Mouse (Mus musculus): Measurements from ENCODE around the gene Mesp1.
"Not testable (repeated sequence)": the region's sequence is repeated elsewhere in the genome, so short reads cannot be mapped to it uniquely, and the experiment has no call there.

Mesp1 gene

DNA sequence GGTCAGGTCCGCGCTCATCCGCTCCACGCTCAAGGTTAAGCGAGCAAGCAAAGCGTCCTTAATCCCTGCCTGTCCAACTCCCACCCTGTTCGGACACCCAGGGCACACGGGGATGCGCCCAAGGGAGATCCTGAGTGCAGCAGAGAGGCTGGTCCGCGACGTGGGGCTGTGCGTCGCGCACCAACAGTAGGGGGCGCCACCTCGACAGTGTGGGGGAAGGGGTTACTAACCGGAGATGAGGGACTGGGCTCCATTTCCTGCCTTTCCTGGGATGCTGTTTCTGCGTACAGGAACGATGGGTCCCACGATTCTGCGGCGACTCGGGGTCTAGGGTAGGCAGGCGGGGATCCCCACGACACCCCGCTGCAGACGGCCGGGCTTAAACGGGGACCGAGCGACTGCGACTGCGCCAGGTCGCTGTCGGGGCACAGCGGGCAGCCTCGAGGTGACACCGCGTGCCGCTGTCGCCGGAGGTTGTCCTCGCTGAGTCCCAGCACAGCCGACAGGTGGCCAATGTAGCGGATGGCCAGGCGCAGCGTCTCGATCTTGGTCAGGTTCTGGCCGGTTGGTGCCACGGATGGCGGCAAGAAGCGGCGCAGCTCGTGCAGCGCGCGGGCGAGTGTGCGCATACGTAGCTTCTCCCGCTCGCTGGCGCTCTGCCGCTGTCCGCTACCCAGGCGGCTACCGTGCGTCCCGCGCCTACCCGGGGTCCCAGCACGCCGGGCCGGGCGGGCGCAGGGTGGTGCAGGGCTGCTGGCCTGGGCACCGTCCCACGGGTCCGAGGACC, 760 bp downstream of the Mesp1 start:
- no peak for DNase-seq (ENCODE audit: low read depth in 2 of 2, low spot score in 2 of 2)

DNA sequence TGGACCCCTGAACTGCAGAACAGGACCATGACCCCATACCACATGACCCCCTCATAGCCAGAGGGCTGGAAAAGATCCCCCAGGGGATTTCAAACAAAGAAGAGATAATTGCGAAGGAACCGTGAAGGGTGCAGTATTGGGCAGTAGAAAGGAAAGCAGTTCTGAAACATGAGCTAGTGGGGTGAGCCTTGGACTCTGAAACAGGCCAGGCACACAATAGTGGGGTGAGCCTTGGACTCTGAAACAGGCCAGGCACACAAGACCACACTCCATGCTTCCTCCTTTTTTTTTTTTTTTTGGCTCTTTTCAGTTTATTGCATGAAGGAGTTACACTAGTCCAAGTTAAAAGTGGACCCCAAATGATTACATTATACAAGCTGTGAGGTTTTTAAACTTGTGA, 3.8 kb downstream of the Mesp1 start:
- DNase-seq (ENCODE audit: low read depth in 2 of 2, low spot score in 2 of 2), result not testable (repeated sequence)

DNA sequence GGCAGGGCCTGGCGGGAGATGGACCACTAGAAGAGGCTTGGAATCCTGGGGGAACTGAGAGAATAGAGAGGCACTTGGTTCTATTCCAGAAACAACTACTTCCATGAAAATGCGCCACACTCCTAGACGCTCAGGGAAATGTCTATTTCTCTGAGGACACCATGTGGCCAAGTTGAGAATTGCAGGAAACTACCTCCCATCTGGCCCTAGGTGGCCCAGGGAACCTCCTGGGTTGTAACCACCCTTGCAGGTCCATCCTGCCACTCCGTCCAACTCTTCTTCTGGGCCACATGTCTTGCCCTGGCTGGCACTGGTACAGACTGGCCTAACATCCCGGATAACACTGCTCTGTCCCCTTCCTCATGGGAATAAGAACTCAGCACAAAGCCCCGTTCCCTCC, 7.3 kb downstream of the Mesp1 start:
- DNase-seq (ENCODE audit: low read depth in 2 of 2, low spot score in 2 of 2), result peak; percentile 18 to 45

DNA sequence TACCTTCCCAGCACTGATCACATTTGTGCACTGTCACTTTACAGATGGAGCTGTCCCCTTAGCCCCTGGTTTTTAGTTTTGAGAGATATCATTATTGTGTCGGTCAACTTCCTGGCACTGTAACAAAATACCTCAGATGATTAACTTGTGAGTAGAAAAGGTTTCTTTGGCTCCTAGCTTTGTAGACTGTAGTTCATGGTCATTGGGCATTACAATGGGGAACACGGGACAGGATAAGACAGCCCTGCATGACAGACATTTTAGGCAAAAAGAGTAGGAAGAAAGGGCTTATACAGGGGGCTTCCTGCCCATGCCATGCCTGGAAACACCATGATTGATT, 11.1 kb downstream of the Mesp1 start:
- DNase-seq (ENCODE audit: low read depth in 2 of 2, low spot score in 2 of 2), result no peak

DNA sequence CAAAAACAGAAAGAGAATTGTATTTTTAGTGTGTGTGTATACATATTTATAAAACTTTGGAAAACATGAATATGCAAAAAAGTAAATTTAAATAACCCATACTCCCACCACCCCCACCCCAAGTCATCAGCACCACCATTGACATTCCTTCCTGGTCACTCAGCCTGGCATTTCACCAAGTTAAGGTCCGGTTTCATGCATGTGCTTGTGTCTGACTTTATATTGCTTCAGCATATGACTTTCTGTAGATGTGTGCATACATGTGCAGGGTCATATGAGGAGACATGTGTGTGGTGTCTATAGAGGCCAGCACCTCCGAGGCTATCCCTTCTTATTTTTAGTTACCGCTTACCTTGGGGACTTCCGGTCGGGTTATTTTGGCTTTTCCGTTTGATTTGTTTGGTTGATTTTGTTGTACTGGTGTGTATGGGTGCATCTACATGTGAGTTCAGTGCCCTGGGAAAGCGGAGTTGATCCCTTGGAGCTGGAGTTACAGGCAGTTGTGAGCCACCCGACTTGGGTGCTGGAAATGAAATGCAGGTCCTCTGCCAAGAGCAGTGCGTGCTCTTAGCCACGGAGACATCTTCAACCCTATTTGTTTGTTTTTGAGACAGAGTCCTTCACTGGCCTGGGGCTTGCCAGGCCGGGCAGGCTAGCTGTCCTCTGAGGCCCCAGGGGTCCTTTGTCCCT, 11.6 kb downstream of the Mesp1 start:
- no peak for DNase-seq (ENCODE audit: low read depth in 2 of 2, low spot score in 2 of 2)

DNA sequence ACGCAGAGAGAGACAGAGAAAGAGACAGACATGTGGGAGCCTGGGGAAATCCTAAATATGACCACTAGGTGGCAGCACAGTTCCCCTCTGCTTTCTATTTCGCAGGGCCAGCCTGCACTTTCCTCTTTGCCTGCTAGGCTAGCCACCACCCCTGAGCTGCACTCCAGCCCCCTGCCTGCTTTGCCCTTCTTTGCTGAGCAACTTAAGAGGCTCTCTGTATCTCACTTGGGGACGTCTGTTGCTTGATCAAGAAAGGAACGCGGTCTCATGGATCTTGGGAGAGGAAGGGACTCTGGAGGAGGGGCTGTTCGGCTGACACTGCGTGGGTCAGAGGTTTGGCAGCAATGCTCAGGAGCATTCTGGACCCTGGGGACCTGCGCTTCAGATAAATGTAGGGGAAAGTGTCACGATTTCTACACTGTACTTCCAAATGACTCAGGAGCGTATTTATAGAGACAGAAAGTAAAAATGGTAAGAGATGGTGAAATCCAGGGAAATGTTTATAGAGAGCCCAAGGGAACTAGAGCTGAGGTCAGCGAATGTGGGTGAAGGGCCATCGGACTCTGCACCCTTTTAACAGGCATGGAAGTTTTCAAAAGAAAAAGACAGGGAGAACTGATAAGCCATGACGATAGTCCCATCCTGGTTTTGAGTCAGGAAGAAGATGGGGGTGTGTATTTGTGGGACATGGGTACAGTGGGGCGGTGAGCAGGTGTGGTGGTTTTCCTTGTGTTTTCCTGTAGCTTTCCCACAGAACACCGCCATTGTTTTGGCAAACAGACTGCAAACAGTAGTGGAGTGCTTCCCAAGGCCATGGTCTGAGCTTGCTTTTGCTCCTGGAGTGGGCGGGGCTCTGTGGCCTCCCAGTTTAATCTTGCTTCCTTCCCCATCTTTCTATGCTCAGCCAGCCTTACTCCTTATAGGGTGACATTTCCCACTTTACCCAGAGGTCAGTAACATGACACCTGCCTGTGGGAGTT, 12.7 kb downstream of the Mesp1 start:
- DNase-seq (ENCODE audit: low read depth in 2 of 2, low spot score in 2 of 2), result peak; percentile 47 to 59

DNA sequence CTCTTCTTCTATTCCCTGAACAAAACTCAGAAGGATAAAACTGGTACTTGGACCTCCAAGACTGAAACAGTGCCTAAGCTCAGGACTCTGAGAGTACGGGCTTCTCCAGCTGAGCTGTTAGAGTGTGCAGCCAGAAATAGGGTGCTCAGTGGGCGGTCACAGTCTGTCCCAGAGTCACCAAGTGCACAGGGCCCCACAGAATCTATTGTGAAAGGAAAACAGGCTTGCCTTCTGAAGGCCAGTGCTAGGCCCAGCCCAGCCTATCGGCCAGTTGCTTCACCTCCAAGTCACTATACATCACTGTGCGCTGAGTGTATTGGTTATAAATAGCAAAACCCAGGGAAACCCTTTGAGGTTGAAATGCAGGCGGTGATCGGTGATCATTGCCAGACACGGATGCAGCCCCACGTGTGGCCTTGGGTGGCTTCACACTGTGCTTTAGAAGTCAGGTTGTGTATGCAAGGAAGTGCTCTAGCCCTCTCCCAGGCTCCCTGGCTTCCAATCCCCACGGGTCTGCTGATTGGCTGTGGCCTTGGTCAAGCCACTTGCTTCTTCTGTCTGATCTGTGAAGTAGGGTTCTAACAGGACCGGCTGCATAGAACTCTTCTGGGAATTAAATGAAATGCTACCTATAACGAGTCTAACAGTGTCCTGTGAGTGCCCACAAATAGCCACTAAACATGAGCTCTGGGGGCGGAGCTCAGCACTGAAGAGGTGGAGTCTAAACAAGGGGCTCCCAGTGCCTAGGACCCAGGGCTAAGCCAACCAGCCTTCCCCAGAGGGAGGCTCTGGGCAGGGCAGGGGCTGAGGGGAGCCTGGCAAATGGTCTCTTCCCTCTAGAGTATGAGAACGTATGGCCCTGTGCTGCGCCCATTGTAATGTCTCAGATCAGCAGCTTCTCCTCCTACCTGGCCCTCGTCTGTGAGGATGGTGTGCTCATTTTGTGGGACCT, 21.8 kb downstream of the Mesp1 start:
- no peak for DNase-seq (ENCODE audit: low read depth in 2 of 2, low spot score in 2 of 2)

DNA sequence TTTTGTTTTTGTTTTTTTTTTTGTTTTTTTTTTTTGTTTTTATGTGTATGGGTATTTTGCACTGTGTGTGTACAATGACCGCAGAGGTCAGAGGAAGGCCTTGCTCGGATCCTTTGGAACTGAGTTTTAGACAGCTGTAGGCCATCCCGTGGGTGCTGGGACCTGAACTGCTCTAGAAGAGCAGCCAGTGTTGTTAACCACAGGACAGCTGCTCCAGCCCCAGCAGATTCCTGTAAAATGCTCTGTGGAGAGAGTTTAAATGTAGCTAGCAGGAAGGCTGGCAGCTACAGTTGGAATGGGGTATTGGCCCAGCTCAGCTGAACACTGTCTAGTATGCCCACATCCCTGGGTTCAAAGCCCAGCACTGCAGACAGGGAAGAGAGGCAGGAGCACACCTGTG, 23.9 kb downstream of the Mesp1 start:
- no peak for DNase-seq (ENCODE audit: low read depth in 2 of 2, low spot score in 2 of 2)

DNA sequence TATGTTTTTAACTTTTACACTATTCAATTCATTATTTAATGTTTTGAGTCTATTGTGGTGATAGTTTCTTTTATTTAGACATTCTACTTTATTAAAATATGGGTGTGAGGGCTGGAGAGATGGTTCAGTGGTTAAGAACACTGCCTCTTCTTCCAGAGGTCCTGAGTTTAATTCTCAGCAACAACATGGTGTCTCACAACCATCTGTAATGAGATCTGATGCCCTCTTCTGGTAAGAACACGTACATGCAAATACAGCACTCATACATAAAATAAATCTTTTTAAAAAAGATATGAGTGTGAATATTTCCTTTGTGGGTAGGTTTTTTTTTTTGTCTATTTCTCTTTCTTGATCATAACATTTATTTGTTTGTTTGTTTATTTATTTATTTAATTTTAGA, 27.6 kb downstream of the Mesp1 start:
- no peak for DNase-seq (ENCODE audit: low read depth in 2 of 2, low spot score in 2 of 2)

DNA sequence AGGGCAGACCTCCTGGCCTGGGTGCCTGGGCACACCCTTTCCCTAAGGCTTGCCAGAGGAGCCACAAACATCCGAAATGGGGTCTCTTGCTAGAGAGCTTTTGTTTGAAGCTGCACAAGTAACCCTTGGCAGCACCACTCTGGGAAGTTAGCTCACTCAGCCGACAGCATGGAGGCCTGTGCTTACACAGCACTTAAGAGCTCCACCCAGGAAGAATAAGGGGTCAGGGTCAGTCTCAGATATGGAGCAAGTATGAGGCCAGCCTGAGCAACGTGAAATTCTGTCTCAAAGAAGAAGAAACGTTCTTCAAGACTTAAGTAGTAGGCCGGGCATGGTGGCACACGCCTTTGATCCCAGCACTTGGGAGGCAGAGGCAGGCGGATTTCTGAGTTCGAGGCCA, 31.5 kb downstream of the Mesp1 start:
- no peak for DNase-seq (ENCODE audit: low read depth in 2 of 2, low spot score in 2 of 2)

DNA sequence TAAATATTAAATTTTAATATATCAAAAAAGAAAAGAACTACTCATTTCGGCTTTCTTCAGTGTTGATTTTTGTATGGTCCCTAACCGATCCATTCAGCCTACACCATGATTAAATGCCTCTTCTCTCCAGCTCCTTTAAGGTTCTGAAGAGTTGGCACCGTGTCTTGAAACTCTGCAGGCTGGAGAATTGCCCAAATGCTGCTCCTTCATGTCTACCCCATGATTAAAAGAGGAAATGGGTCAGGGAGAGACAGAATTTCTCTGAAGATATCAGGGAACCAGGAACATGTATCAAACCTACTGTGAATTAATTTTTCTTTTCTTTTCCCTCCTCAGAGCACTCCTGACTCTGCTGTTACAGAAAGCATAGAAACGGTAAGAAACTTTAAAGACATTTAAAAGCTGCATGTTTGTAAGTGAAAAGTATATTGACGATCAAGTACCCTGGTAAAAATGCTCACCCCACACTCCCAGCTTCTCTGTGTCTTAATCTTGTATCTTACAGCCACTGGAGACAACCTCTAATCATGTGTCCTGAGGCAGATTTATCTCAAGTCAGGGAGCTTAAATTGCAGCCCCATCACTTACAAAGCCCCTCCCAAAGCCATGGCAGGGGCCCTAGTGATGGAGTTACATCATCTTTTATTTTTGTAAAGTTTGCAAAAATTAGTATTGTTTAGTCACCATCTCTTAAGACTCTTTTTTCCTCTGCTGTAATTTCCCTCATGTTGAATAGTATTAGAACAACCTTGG, 32.3 kb downstream of the Mesp1 start:
- no peak for DNase-seq (ENCODE audit: low read depth in 2 of 2, low spot score in 2 of 2)

DNA sequence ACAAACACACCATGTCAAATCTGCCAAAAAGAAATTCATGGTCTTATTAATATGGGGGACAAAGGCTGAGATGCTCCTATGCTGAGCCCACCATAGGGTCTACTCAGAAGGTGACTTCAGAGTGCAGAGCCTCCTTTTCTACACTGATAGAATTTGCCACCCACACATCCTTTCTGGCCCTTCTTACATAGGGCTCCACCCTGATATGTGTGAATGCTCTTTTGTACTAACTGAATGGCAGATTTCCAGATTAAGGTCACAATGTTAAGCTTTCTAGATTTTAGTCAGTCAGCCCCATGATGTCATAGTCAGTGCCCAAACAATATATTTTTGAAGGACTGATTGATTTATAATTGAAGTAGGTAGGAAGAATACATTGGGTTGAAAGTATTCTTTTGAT, 33.8 kb downstream of the Mesp1 start:
- DNase-seq (ENCODE audit: low read depth in 2 of 2, low spot score in 2 of 2), result no peak

DNA sequence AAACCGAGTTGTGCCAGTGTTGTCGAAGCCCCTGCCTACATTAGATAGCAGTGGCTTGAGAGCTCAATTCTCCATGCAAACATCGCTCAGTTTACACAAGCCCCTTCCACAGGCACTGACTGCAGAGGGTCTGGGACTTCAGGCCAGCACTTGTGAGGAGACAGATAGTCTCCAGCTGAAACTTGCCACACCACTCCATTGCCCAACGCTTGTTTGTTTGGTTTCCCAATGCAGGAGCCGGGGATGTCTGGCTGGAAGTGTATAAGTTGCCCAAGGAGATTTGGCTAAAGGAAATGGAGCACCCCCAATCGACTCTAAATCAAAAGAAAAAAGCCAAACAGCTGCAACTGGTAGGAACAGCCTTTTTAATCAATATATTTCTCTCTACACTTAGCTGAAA, 35.4 kb downstream of the Mesp1 start:
- no peak for DNase-seq (ENCODE audit: low read depth in 2 of 2, low spot score in 2 of 2)

DNA sequence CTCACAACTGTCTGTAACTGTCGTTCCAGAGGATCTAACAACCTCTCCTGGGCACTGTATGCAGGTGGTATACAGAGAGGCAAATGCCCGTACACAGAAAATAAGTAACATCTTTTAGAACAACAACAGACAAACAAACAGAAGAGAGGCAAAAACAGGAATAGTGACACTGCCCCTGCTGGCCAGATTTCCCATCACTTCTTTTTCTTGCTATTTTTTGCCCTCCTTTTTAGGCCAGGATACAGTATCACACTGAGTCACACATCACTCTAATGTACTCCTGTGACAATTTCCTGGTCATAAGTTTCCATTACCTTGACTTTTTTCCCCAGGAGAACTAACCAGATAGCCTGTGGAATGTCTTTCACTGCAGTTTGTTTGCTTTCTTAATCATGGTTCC, 37.3 kb downstream of the Mesp1 start:
- DNase-seq (ENCODE audit: low read depth in 2 of 2, low spot score in 2 of 2), result no peak

DNA sequence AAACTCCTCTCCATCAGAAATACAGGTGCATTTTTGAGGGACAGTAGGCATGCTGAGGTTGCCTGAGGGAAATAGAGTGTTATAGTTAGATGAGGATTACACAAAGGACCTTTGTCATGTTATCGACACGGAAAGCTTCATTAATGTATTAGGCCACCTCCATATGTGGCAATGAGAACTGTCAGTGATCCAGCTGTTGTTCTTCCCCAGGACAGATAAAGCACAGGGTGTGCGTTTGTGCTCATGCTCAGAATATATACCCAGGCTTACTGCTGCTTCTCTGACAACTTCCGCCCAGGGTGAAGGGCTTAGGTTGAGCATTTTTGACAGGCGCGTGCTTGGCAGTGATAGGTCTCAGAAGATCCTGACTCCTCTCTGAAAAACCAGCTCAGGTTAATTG, 44.1 kb downstream of the Mesp1 start:
- DNase-seq (ENCODE audit: low read depth in 2 of 2, low spot score in 2 of 2), result no peak

DNA sequence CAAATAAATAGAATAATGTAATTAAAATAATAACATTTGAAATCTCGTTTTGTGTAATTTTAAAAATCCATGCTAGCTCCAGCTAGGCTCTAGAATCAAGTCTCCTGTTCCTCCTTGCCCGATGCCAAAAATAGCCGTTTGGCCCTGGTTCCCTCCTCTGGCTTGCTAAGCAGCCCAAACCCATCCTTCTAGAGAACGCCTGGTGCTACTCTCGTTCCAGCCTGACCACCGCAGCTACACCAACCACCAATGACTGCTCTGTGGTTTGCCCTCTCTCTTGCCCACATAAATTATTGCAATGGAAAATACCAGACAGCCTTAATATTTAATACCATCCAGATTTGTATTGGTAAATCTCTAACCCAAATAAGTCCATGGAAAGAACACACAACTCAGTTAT, 45.9 kb downstream of the Mesp1 start:
- DNase-seq (ENCODE audit: low read depth in 2 of 2, low spot score in 2 of 2), result no peak

DNA sequence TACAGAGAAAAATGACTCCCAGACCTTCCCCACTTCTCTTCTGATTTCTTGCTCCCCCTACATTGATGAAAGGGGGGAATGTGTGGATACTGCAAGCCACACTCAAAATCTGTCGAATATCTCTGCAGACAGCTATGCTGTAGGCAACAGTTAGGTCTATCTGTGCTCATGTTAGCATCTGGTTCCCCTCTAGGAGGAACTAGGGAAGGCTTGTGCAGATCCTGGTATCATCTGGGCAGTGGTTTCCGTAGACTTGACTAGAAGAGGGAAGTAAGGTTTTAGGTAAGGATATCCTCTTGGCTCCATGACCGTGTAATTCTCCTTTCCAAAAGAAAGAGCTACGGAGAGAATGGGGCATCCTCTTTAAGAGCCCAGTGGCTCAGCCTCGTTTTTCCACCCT, 49.0 kb downstream of the Mesp1 start:
- DNase-seq (ENCODE audit: low read depth in 2 of 2, low spot score in 2 of 2), result no peak

DNA sequence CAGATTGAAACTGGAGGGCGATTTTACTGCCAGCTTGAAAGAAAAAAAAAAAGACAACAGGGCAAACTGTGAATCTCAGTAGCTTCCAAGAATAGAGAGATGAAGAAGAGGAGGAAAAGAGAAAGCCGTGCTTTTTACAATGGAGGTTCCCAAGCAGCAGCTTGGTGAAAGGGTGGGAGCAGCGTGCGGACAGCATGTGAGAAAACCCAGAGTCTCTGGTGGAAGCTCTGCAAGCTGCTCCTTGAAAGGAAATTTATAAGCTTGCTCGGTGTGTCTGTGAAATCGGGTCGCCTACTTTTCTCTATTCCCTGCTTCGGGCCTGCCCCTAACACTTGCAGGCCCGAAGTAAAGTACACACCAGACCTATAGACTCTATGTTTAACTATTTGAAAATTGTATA, 49.5 kb downstream of the Mesp1 start:
- no peak for DNase-seq (ENCODE audit: low read depth in 2 of 2, low spot score in 2 of 2)

DNA sequence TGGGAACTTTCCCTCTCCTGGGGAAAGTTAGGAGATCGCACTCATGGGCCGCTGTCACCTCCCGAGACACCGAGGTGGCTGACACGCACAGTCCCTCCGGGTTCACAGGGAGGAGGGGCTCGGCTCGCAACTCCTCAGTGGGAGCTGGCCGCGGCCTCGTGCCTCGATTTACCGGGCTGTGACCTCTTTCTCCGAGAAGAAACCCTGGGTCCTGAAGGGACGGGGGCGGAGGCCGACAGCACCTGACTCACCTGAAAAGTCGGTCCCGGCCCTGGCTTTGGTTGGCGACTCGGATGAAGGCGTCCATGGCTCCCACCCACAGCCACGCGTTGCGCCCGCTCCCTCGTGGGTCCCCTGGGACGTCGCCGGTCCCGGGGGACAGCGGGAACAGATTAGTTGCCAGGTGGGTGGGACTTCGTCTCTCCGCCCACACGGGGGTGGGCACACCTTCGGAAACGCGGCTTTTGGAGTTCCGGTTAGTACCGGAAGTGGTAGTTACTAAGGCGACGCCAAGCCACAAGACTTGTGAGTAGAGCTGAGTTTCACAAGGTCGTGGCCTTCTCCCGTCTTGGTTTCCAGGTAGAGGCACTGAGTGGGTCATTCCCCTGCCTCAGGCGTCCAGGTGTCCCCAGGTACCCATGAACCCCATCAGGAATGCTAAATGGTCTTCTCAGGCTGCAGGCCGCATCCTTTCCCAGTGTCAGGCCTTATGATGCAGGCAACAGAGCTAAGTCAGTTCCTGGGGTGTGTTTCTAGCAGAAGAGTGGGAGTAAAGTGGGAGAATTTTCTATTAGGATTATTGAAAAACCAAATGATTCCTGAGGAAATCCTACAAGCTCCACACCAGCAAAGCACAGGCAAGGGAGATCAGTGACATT, 50.7 kb downstream of the Mesp1 start, which contains the start of the genes Pex11a and Wdr93:
Pex11a (minus strand) TSS at position 473 of the 878 bp plus-strand sequence.
Wdr93 (plus strand) TSS at position 505 of the 878 bp plus-strand sequence.
- peak; percentile 56 to 80 for DNase-seq (ENCODE audit: low read depth in 2 of 2, low spot score in 2 of 2)

Data from CD8-positive naive resting alpha-beta T cell, adult 2 months (primary cell).